Mouse (Mus musculus): ENCODE measurements around the gene Pdk1. TPM values are rescaled to one million over a fixed set of nuclear protein-coding genes. Genes with fewer than 3 reads are reported as not detected.

Pdk1 gene
- polyA plus RNA-seq, 1 experiment from 2014 or later, result 65.5 TPM

DNA sequence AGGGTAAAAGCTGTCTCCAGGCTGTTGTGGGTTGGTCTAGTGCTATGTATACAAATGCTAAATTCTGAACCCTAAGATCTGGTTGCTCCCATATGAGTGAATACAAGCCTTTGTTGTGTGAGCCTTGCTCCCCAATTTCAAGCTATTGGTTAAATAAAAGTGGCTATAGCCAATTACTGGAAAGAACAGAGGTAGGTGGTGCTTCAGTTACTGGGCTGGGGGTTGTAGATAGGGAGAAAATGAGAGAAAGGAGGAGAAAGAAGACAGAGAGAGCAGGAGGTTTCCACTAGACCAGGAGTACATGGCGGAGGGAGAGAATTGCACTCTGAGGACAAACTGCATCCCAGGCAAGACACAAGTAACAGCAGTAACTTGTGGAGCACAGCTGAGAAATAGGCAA is 4.8 kb upstream of the Pdk1 start:
- no peak for ATAC-seq
- Histone ChIP-seq H3K36me3 (ENCODE audit: control insufficient read depth, insufficient read depth, low read length) (no peaks in the 10 kb centered on the region), H3K4me1 (ENCODE audit: control insufficient read depth, insufficient read depth, low read length) (0 out of 2 replicates have a peak, but pooled peaks cover 6% of the 10 kb centered on the region), H3K4me3 (ENCODE audit: low read length) (no peak overlapping the region), H3K27ac (ENCODE audit: low read length) (no peak overlapping the region), H3K9me3 (ENCODE audit: control insufficient read depth, low read length) (no peaks in the 10 kb centered on the region), H3K4me2 (ENCODE audit: low read depth, low read length) (no peak overlapping the region), H3K27me3 (replicated peaks; ENCODE audit: control insufficient read depth, insufficient read depth, low read length) (no peaks in the 10 kb centered on the region), H3K9ac (ENCODE audit: low read depth, low read length) (no peak overlapping the region)
- WGBS, result 92% methylated on average over 1 of the region's 1 CpGs

DNA sequence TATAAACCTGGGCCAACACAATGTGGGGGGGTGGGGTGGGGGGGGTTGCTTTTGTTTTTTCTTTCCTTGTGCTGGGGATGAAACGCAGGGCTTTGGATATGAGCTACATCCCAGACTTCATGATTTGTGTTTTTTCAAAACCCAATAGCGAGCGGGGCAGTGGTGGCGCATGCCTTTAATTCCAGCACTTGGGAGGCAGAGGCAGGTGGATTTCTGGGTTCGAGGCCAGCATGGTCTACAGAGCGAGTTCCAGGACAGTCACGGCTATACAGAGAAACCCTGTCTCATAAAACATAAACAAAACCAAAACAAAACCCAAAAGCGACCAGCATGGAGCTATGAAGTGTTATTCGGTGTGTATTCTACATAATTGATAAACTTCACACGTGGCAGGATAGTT is 883 bp upstream of the Pdk1 start:
- peak overlapping the region; percentile 93 for H3K4me2 ChIP-seq (ENCODE audit: low read depth, low read length)
- H3K4me1 ChIP-seq (ENCODE audit: control insufficient read depth, insufficient read depth, low read length), result peaks cover 14% of the 10 kb centered on the region
- H3K27me3 ChIP-seq (replicated peaks; ENCODE audit: control insufficient read depth, insufficient read depth, low read length), result no peaks in the 10 kb centered on the region
- H3K36me3 ChIP-seq (ENCODE audit: control insufficient read depth, insufficient read depth, low read length), result no peaks in the 10 kb centered on the region
- WGBS, result 75% methylated on average over 10 of the region's 10 CpGs
- H3K27ac ChIP-seq (ENCODE audit: low read length), result no peak overlapping the region
- no peaks in the 10 kb centered on the region for H3K9me3 ChIP-seq (ENCODE audit: control insufficient read depth, low read length)
- no peak for ATAC-seq
- H3K9ac ChIP-seq (ENCODE audit: low read depth, low read length), result no peak overlapping the region
- peak overlapping the region; percentile 89 for H3K4me3 ChIP-seq (ENCODE audit: low read length)

DNA sequence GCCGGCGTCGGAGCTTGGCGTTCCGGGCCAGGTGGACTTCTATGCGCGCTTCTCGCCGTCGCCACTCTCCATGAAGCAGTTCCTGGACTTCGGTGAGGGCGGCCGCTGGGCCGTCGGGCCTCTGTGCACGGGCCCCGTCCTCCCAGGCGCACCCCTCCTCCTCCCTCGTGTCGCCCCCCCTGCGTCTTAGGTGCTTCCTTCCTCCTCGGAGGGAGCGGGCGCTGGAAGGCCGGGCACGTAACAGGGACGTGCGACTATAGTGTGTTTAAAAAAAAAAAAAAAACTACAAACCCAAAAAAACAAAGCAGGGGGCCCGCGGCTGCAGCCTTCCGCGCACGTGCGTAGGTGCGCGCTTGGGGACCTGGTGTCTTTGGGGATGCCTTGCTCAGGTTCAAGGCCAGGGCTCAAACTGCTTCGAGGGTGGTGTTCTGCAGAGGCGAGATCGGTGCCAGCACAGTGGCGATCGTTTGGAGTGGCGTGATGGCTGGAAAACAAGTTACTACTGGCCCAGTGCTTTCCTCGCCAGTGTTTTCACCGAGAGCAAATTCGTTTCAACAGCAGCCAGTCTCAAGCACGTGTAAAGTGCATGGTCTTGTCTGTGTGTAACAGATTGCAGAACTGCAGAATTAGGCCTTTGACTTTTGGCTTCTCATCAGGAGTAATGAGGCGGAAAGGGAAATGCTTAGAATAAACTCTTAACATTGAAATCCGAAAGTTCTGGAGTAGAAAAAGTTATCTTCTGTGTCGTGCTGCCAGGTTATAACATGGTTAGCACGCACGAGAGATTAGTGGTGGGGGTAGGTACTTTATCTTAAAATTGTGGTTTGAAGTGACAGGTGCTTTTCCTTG is 674 bp downstream of the Pdk1 start:
- Histone ChIP-seq H3K27ac (ENCODE audit: low read length) (peak overlapping the region; percentile 98), H3K9me3 (ENCODE audit: control insufficient read depth, low read length) (no peaks in the 10 kb centered on the region), H3K4me1 (ENCODE audit: control insufficient read depth, insufficient read depth, low read length) (peaks cover 10% of the 10 kb centered on the region), H3K27me3 (replicated peaks; ENCODE audit: control insufficient read depth, insufficient read depth, low read length) (no peaks in the 10 kb centered on the region), H3K4me2 (ENCODE audit: low read depth, low read length) (peak overlapping the region; percentile 93), H3K36me3 (ENCODE audit: control insufficient read depth, insufficient read depth, low read length) (no peaks in the 10 kb centered on the region), H3K4me3 (ENCODE audit: low read length) (peak overlapping the region; percentile 89), H3K9ac (ENCODE audit: low read depth, low read length) (peak overlapping the region; percentile 93)
- WGBS, result 3% methylated on average over 49 of the region's 51 CpGs
- ATAC-seq, result peak; percentile 78

DNA sequence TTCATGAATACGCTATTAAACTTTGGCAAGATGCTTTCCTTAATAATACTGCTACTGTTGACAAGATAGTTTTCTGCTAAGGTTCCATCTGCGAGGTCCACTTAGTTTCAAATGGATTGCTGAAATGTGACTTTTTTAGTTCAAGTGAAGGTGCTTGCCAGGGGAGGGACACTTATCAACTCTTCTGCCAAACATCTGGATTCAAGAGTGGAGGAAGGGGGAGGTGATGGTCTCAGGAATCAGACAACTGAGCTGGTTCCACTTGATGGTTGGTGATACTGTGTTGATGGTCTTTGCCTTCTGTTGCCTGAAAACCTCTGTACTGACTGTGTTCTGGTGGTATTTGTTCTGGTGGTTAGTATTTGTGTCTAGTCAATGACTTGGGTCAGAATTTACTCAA is 1.4 kb downstream of the Pdk1 start:
- H3K27me3 ChIP-seq (replicated peaks; ENCODE audit: control insufficient read depth, insufficient read depth, low read length), result no peaks in the 10 kb centered on the region
- peak overlapping the region; percentile 93 for H3K4me2 ChIP-seq (ENCODE audit: low read depth, low read length)
- peak overlapping the region; percentile 93; the same call in 1 of the 2 replicates for H3K9ac ChIP-seq (ENCODE audit: low read depth, low read length)
- no peak overlapping the region for H3K27ac ChIP-seq (ENCODE audit: low read length)
- no peak for ATAC-seq
- no peaks in the 10 kb centered on the region for H3K36me3 ChIP-seq (ENCODE audit: control insufficient read depth, insufficient read depth, low read length)
- WGBS, result 73% methylated on average over 2 of the region's 2 CpGs
- peak overlapping the region; percentile 89; the same call in 1 of the 2 replicates for H3K4me3 ChIP-seq (ENCODE audit: low read length)
- peaks cover 10% of the 10 kb centered on the region for H3K4me1 ChIP-seq (ENCODE audit: control insufficient read depth, insufficient read depth, low read length)
- H3K9me3 ChIP-seq (ENCODE audit: control insufficient read depth, low read length), result no peaks in the 10 kb centered on the region

DNA sequence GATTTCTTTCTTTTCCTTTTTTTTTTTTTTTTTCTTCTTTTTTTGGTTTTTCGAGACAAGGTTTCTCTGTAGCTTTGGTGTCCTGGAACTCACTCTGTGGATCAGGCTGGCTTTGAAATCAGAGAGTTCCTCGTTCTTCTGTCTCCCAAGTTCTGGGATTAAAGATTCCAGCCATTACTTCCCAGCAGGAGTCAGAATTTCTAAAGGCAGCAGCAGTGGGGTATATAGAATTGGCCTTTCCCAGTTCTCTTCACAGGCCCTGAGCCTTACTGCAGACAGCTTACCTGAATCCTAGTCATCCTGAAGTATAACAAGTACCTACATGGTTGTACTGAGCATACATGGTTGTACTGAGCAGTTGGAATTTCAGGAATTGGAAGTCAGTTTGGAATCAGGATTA is 1.8 kb downstream of the Pdk1 start:
- Histone ChIP-seq H3K4me3 (ENCODE audit: low read length) (peak overlapping the region; percentile 16), H3K4me1 (ENCODE audit: control insufficient read depth, insufficient read depth, low read length) (peaks cover 10% of the 10 kb centered on the region), H3K27me3 (replicated peaks; ENCODE audit: control insufficient read depth, insufficient read depth, low read length) (no peaks in the 10 kb centered on the region), H3K9ac (ENCODE audit: low read depth, low read length) (peak overlapping the region; percentile 15; the same call in 1 of the 2 replicates), H3K9me3 (ENCODE audit: control insufficient read depth, low read length) (no peaks in the 10 kb centered on the region), H3K4me2 (ENCODE audit: low read depth, low read length) (peak overlapping the region; percentile 93), H3K36me3 (ENCODE audit: control insufficient read depth, insufficient read depth, low read length) (no peaks in the 10 kb centered on the region), H3K27ac (ENCODE audit: low read length) (no peak overlapping the region)
- ATAC-seq, result no peak
- WGBS, result 75% methylated on average over 2 of the region's 2 CpGs

DNA sequence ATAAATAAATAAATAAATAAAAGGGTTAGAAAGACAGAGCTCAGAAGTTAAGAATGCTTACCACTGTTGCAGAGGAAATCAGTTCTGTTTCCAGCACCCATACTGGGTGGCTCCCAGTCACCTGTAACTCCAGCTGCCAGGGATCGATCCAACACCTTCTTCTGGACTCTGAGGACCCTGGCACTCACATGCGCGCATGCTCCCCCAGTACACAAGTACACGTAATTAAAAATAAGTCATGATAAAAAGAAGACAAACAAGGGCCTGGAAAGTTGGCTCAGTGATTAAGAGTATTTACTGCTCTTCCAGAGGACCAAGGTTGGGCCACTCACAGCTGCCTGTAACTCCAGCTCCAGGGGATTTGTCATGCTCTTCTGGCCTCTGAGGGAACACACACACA is 4.8 kb downstream of the Pdk1 start:
- Histone ChIP-seq H3K4me2 (ENCODE audit: low read depth, low read length) (no peak overlapping the region), H3K4me1 (ENCODE audit: control insufficient read depth, insufficient read depth, low read length) (peaks cover 10% of the 10 kb centered on the region), H3K9ac (ENCODE audit: low read depth, low read length) (no peak overlapping the region), H3K27me3 (replicated peaks; ENCODE audit: control insufficient read depth, insufficient read depth, low read length) (no peaks in the 10 kb centered on the region), H3K4me3 (ENCODE audit: low read length) (no peak overlapping the region), H3K9me3 (ENCODE audit: control insufficient read depth, low read length) (no peaks in the 10 kb centered on the region), H3K36me3 (ENCODE audit: control insufficient read depth, insufficient read depth, low read length) (0 out of 2 replicates have a peak, but pooled peaks cover 7% of the 10 kb centered on the region), H3K27ac (ENCODE audit: low read length) (no peak overlapping the region)
- no peak for ATAC-seq
- 93% methylated on average over 4 of the region's 4 CpGs for WGBS

DNA sequence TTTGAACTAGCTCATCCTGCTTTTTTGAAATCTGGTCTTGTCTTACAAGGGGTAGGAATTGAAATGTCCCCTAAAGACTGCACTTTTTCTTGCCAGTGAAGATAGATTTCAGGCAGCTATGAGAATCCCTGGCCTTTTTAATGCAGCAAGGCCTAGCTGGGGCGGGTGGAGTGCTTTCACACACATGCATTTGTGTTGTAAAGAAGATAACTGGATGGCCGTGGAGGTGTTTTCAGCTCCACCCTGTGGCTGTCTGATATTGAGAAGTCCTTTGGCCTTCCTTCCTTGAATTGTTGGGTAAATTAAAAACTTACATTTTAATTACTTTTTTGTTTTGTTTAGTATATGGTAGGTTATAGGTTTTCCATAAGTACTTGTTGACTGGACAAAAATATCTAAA is 5.4 kb downstream of the Pdk1 start:
- Histone ChIP-seq H3K9ac (ENCODE audit: low read depth, low read length) (no peak overlapping the region), H3K27ac (ENCODE audit: low read length) (no peak overlapping the region), H3K9me3 (ENCODE audit: control insufficient read depth, low read length) (no peaks in the 10 kb centered on the region), H3K27me3 (replicated peaks; ENCODE audit: control insufficient read depth, insufficient read depth, low read length) (no peaks in the 10 kb centered on the region), H3K36me3 (ENCODE audit: control insufficient read depth, insufficient read depth, low read length) (peaks cover 7% of the 10 kb centered on the region; the same call in 1 of the 2 replicates), H3K4me1 (ENCODE audit: control insufficient read depth, insufficient read depth, low read length) (peaks cover 10% of the 10 kb centered on the region), H3K4me2 (ENCODE audit: low read depth, low read length) (no peak overlapping the region), H3K4me3 (ENCODE audit: low read length) (no peak overlapping the region)
- WGBS, result 70% methylated on average over 2 of the region's 2 CpGs
- ATAC-seq, result no peak

DNA sequence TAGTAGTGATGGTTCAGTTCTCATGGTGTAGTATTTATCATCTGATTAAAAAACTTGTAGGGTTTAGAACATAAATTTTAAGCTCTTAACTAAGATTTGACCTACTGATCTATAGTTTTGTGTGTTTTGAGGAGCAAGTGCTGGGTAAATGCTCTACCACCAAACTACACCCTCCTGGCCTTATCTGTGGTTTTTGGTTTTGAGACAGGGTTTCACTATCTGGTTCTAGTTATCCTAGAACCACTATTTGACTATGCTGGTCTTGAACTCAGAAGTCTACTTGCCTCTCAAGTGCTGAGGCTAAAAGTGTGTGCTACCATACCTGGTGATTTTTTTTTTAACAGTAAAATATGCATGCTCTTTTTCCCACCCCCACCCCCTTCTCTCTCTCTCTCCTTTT is 5.9 kb downstream of the Pdk1 start:
- ATAC-seq, result no peak
- Histone ChIP-seq H3K4me1 (ENCODE audit: control insufficient read depth, insufficient read depth, low read length) (peaks cover 10% of the 10 kb centered on the region), H3K36me3 (ENCODE audit: control insufficient read depth, insufficient read depth, low read length) (peaks cover 10% of the 10 kb centered on the region; the same call in 1 of the 2 replicates), H3K9ac (ENCODE audit: low read depth, low read length) (no peak overlapping the region), H3K27ac (ENCODE audit: low read length) (no peak overlapping the region), H3K9me3 (ENCODE audit: control insufficient read depth, low read length) (no peaks in the 10 kb centered on the region), H3K27me3 (replicated peaks; ENCODE audit: control insufficient read depth, insufficient read depth, low read length) (no peaks in the 10 kb centered on the region), H3K4me2 (ENCODE audit: low read depth, low read length) (no peak overlapping the region), H3K4me3 (ENCODE audit: low read length) (no peak overlapping the region)

DNA sequence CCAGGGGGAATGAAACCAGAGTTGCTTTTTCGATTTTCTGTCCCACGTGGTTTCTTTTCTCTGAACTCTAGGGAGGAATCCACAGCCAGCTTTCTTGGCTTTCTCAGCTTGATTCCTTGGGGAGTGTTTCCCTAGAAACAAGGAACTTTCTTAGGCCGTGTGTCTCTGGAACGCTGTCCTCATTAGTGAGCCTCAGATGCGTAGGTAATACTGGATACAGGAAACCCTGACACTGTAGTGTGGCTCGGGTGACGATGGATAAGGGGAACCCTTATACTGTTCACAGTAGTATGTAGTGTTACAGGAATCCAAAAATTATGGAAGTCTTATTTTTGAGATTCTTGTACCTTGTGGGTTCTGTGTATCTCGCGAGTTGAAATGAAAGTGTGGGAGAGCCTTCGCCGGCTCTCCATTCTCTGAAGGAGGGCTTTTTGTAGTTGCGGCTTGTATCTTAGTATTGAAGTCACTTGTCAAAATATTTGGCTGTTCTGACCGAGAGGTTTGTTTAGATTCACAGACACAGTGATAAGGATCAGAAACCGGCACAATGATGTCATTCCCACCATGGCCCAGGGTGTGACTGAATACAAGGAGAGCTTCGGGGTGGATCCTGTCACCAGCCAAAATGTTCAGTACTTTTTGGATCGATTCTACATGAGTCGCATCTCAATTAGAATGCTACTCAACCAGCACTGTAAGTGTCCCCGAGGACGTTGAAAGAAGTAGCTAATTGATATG is 10.1 kb downstream of the Pdk1 start:
- Histone ChIP-seq H3K4me3 (ENCODE audit: low read length) (no peak overlapping the region), H3K4me1 (ENCODE audit: control insufficient read depth, insufficient read depth, low read length) (no peaks in the 10 kb centered on the region), H3K4me2 (ENCODE audit: low read depth, low read length) (no peak overlapping the region), H3K36me3 (ENCODE audit: control insufficient read depth, insufficient read depth, low read length) (peaks cover 13% of the 10 kb centered on the region; the same call in 1 of the 2 replicates), H3K9ac (ENCODE audit: low read depth, low read length) (no peak overlapping the region), H3K27ac (ENCODE audit: low read length) (no peak overlapping the region), H3K27me3 (replicated peaks; ENCODE audit: control insufficient read depth, insufficient read depth, low read length) (no peaks in the 10 kb centered on the region), H3K9me3 (ENCODE audit: control insufficient read depth, low read length) (no peaks in the 10 kb centered on the region)
- WGBS, result 75% methylated on average over 19 of the region's 19 CpGs
- ATAC-seq, result no peak
